Mouse (Mus musculus): ENCODE measurements around the gene Olfr1417. TPM values are rescaled to one million over a fixed set of nuclear protein-coding genes. Genes with fewer than 3 reads are reported as not detected.

Olfr1417 gene
- polyA plus RNA-seq, 1 experiment from 2014 or later = 0.13 TPM

GRCm38 (mm10) chr19:11804423-11804822 is 34.6 kb downstream of the Olfr1417 start:
- H3K9ac ChIP-seq (ENCODE audit: low read length) = no peak overlapping the region
- no peak overlapping the region for H3K27ac ChIP-seq (ENCODE audit: low read length)
- no peaks in the 10 kb centered on the region for H3K4me1 ChIP-seq (ENCODE audit: control insufficient read depth, insufficient read depth, low read length)
- no peak overlapping the region for H3K4me3 ChIP-seq (replicated peaks; ENCODE audit: low read length)
- no peaks in the 10 kb centered on the region for H3K9me3 ChIP-seq (replicated peaks; ENCODE audit: control insufficient read depth, low read length)
- WGBS = 52% methylated on average over 1 of the region's 1 CpGs
- no peaks in the 10 kb centered on the region for H3K27me3 ChIP-seq (ENCODE audit: control insufficient read depth, insufficient read depth, low read length)
- no peak overlapping the region for H3K4me2 ChIP-seq (ENCODE audit: low read depth, low read length)
- no peak for ATAC-seq (ENCODE audit: insufficient read depth, low FRiP score)
- H3K36me3 ChIP-seq (ENCODE audit: control insufficient read depth, insufficient read depth, low read length) = no peaks in the 10 kb centered on the region

- Histone ChIP-seq H3K36me3 (ENCODE audit: control insufficient read depth, insufficient read depth, low read length) (no peaks in the 10 kb centered on the region), H3K9me3 (replicated peaks; ENCODE audit: control insufficient read depth, low read length) (no peaks in the 10 kb centered on the region), H3K27me3 (ENCODE audit: control insufficient read depth, insufficient read depth, low read length) (no peaks in the 10 kb centered on the region), H3K4me2 (ENCODE audit: low read depth, low read length) (no peak overlapping the region), H3K4me1 (ENCODE audit: control insufficient read depth, insufficient read depth, low read length) (no peaks in the 10 kb centered on the region), H3K4me3 (replicated peaks; ENCODE audit: low read length) (no peak overlapping the region), H3K9ac (ENCODE audit: low read length) (no peak overlapping the region), H3K27ac (ENCODE audit: low read length) (no peak overlapping the region)
- ATAC-seq (ENCODE audit: insufficient read depth, low FRiP score) = no peak
- 70% methylated on average over 8 of the region's 8 CpGs for WGBS
Measured at GRCm38 (mm10) chr19:11800531-11801315, 38.3 kb downstream of the Olfr1417 start.

- Histone ChIP-seq H3K9me3 (replicated peaks; ENCODE audit: control insufficient read depth, low read length) (no peaks in the 10 kb centered on the region), H3K9ac (ENCODE audit: low read length) (no peak overlapping the region), H3K27me3 (ENCODE audit: control insufficient read depth, insufficient read depth, low read length) (no peaks in the 10 kb centered on the region), H3K4me2 (ENCODE audit: low read depth, low read length) (no peak overlapping the region), H3K4me3 (replicated peaks; ENCODE audit: low read length) (no peak overlapping the region), H3K4me1 (ENCODE audit: control insufficient read depth, insufficient read depth, low read length) (no peaks in the 10 kb centered on the region), H3K36me3 (ENCODE audit: control insufficient read depth, insufficient read depth, low read length) (no peaks in the 10 kb centered on the region), H3K27ac (ENCODE audit: low read length) (no peak overlapping the region)
- no peak for ATAC-seq (ENCODE audit: insufficient read depth, low FRiP score)
- 82% methylated on average over 6 of the region's 6 CpGs for WGBS
Measured at GRCm38 (mm10) chr19:11794447-11794846, 44.6 kb downstream of the Olfr1417 start.

DNA sequence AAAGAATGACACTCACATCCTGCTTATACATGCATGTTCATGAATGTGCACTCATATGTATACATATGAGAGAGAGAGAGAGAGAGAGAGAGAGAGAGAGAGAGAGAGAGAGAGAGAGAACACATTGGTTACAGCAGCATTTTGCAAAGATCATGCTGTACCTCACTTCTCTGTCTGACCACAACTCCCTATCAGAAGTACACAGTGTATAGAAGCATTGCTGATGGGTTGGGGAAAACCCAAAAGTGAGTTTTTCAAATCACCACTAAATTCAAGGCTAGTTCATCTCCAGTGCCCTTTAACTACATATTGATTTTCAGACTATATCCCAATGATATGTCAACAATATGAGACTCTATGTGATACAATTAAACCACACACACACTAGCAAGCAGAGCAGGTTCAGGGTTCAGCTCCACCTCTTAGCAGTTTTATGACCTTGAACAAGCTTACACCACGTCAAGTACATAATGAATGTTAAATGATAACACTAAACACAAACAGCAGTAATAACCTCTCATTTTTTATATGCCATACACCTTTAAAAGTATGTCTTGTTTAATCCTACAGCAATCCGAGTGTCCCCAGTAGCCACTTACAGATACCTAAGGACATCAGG is 45.2 kb downstream of the Olfr1417 start:
- H3K9ac ChIP-seq (ENCODE audit: low read length) = no peak overlapping the region
- no peak overlapping the region for H3K4me3 ChIP-seq (replicated peaks; ENCODE audit: low read length)
- 65% methylated on average over 2 of the region's 2 CpGs for WGBS
- H3K27ac ChIP-seq (ENCODE audit: low read length) = no peak overlapping the region
- H3K36me3 ChIP-seq (ENCODE audit: control insufficient read depth, insufficient read depth, low read length) = no peaks in the 10 kb centered on the region
- H3K4me2 ChIP-seq (ENCODE audit: low read depth, low read length) = no peak overlapping the region
- no peak for ATAC-seq (ENCODE audit: insufficient read depth, low FRiP score)
- H3K4me1 ChIP-seq (ENCODE audit: control insufficient read depth, insufficient read depth, low read length) = no peaks in the 10 kb centered on the region
- no peaks in the 10 kb centered on the region for H3K27me3 ChIP-seq (ENCODE audit: control insufficient read depth, insufficient read depth, low read length)
- no peaks in the 10 kb centered on the region for H3K9me3 ChIP-seq (replicated peaks; ENCODE audit: control insufficient read depth, low read length)

GRCm38 (mm10) chr19:11791825-11792224 is 47.2 kb downstream of the Olfr1417 start:
- Histone ChIP-seq H3K27ac (ENCODE audit: low read length) (no peak overlapping the region), H3K9ac (ENCODE audit: low read length) (no peak overlapping the region), H3K27me3 (ENCODE audit: control insufficient read depth, insufficient read depth, low read length) (no peaks in the 10 kb centered on the region), H3K4me3 (replicated peaks; ENCODE audit: low read length) (no peak overlapping the region), H3K36me3 (ENCODE audit: control insufficient read depth, insufficient read depth, low read length) (no peaks in the 10 kb centered on the region), H3K4me2 (ENCODE audit: low read depth, low read length) (no peak overlapping the region), H3K4me1 (ENCODE audit: control insufficient read depth, insufficient read depth, low read length) (no peaks in the 10 kb centered on the region), H3K9me3 (replicated peaks; ENCODE audit: control insufficient read depth, low read length) (no peaks in the 10 kb centered on the region)
- ATAC-seq (ENCODE audit: insufficient read depth, low FRiP score) = no peak
- 78% methylated on average over 5 of the region's 5 CpGs for WGBS

DNA sequence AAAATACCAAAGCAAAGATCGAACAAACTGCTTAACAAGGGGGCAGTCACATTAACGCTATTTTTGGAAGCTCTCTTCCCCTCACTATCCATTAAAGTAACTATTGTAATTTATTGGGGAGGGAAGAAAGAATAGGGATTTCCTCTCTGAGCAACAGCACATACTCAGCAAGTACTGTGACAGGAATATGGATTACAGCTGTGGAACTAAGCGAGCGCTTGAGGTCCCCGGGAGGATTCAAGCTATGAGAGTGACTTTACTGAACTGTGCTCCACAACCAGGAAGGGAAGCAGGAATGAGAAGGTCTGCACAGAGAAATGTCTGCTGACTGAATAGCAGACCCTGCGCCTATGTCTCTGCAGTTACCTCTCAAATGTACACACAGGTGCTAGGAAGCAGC is 50.1 kb downstream of the Olfr1417 start:
- no peak for ATAC-seq (ENCODE audit: insufficient read depth, low FRiP score)

DNA sequence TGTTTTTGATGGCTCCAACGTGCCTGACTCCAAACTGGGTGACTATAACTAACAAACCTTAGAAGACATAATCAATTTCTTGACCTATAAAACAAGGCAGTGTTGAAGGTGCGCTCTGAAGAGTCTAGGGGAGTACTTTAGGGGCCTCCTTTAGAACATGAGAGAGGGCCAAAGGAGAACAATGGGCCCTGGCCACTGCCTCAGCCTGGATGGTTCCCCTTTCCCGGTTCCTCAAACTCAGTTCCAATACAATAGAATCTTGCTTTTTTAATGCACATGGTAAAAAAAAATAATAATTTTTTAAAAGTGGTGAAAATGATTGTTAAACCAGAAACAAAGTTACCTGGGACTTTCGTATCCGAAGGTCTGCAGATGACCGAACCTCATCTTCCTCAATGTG is 51.2 kb downstream of the Olfr1417 start:
- H3K4me2 ChIP-seq (ENCODE audit: low read depth, low read length) = no peak overlapping the region
- no peaks in the 10 kb centered on the region for H3K9me3 ChIP-seq (replicated peaks; ENCODE audit: control insufficient read depth, low read length)
- 0 out of 2 replicates have a peak, but pooled peaks cover 3% of the 10 kb centered on the region for H3K36me3 ChIP-seq (ENCODE audit: control insufficient read depth, insufficient read depth, low read length)
- H3K9ac ChIP-seq (ENCODE audit: low read length) = no peak overlapping the region
- 93% methylated on average over 6 of the region's 6 CpGs for WGBS
- no peaks in the 10 kb centered on the region for H3K4me1 ChIP-seq (ENCODE audit: control insufficient read depth, insufficient read depth, low read length)
- H3K27ac ChIP-seq (ENCODE audit: low read length) = no peak overlapping the region
- no peak overlapping the region for H3K4me3 ChIP-seq (replicated peaks; ENCODE audit: low read length)
- no peaks in the 10 kb centered on the region for H3K27me3 ChIP-seq (ENCODE audit: control insufficient read depth, insufficient read depth, low read length)
- ATAC-seq (ENCODE audit: insufficient read depth, low FRiP score) = no peak

More for the DNA sequence above, 50.1 kb downstream of the Olfr1417 start:
- Histone ChIP-seq H3K36me3 (ENCODE audit: control insufficient read depth, insufficient read depth, low read length) (0 out of 2 replicates have a peak, but pooled peaks cover 3% of the 10 kb centered on the region), H3K9me3 (replicated peaks; ENCODE audit: control insufficient read depth, low read length) (no peaks in the 10 kb centered on the region), H3K4me1 (ENCODE audit: control insufficient read depth, insufficient read depth, low read length) (no peaks in the 10 kb centered on the region), H3K4me3 (replicated peaks; ENCODE audit: low read length) (no peak overlapping the region), H3K4me2 (ENCODE audit: low read depth, low read length) (no peak overlapping the region), H3K27me3 (ENCODE audit: control insufficient read depth, insufficient read depth, low read length) (no peaks in the 10 kb centered on the region), H3K27ac (ENCODE audit: low read length) (no peak overlapping the region), H3K9ac (ENCODE audit: low read length) (no peak overlapping the region)
- WGBS = 69% methylated on average over 6 of the region's 6 CpGs

DNA sequence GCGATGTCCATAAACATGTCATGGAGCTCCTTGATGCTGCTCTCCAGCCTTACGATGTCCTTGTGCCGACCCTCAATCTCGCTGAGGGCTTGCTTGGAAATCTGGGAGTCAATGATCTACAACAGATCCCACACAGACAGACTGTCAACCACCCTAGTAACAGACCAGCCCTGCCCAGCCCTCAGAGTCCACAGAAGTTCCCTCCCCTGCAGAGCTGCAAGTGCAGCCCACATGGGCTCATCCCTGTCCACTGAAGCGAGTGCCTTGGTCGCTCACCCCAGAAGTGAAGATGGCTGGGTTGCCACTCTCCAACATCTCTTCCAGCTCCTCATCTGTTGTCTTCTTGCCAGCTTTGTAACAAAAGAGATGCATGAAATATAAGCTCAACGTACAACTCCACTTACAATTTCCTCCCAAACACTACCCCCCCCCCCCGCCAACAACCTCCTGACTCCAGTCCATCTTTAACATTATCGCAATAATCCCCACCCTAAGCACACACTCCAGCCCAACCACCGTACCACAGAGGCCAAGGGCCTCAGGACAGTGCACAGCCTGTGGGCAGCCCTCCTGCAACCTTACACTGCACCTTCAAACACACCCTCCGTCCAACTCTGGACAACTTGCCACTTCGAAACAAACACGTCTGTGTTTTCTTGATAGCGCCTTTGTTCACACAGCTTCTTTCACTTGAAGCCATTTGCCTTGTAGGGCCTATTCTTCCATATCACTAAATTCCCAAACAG is 53.4 kb downstream of the Olfr1417 start:
- Histone ChIP-seq H3K27me3 (ENCODE audit: control insufficient read depth, insufficient read depth, low read length) (no peaks in the 10 kb centered on the region), H3K4me3 (replicated peaks; ENCODE audit: low read length) (no peak overlapping the region), H3K9ac (ENCODE audit: low read length) (no peak overlapping the region), H3K9me3 (replicated peaks; ENCODE audit: control insufficient read depth, low read length) (no peaks in the 10 kb centered on the region), H3K4me2 (ENCODE audit: low read depth, low read length) (no peak overlapping the region), H3K4me1 (ENCODE audit: control insufficient read depth, insufficient read depth, low read length) (no peaks in the 10 kb centered on the region), H3K27ac (ENCODE audit: low read length) (no peak overlapping the region), H3K36me3 (ENCODE audit: control insufficient read depth, insufficient read depth, low read length) (0 out of 2 replicates have a peak, but pooled peaks cover 3% of the 10 kb centered on the region)
- no peak for ATAC-seq (ENCODE audit: insufficient read depth, low FRiP score)
- 87% methylated on average over 14 of the region's 14 CpGs for WGBS
